Mouse (Mus musculus) thymus, adult 2 months (tissue): ENCODE data around the gene Supv3l1. TPM values are rescaled to one million over a fixed set of nuclear protein-coding genes. Genes with fewer than 3 reads are reported as not detected.
"Not testable (repeated sequence)": the region's sequence is repeated elsewhere in the genome, so short reads cannot be mapped to it uniquely, and the experiment has no call there.

ENCODE experiments used
- DNase-seq: peaks from one replicate; pipeline ENCODE4 v3.0.0; 2021
- H3K27ac ChIP-seq: fragments of 200-500 bp; 2 replicates; pipeline ENCODE4 v1.5.1; 2012; ENCODE audit warnings: low read length, control low read depth; ENCODE audit not compliant: control insufficient read depth, insufficient read depth
- H3K27me3 ChIP-seq: fragments of 200-500 bp; 2 replicates; pipeline ENCODE4 v1.6.1; 2012; ENCODE audit warnings: mild to moderate bottlenecking, low read length, moderate library complexity, mixed read lengths; ENCODE audit not compliant: control insufficient read depth, insufficient read depth
- H3K36me3 ChIP-seq: fragments of 200-500 bp; 2 replicates; pipeline ENCODE4 v1.6.1; 2012; ENCODE audit warnings: mild to moderate bottlenecking, low read length, moderate library complexity; ENCODE audit not compliant: control insufficient read depth, insufficient read depth
- H3K4me1 ChIP-seq: fragments of 200-500 bp; replicated peaks from 2 replicates; pipeline ENCODE4 v1.6.1; 2012; ENCODE audit warnings: low read length; ENCODE audit not compliant: control insufficient read depth, insufficient read depth
- H3K4me3 ChIP-seq: fragments of 200-500 bp; 2 replicates; pipeline ENCODE4 v1.5.1; 2012; ENCODE audit warnings: mild to moderate bottlenecking, low read length, control low read depth, moderate library complexity; ENCODE audit not compliant: control insufficient read depth, insufficient read depth
- CTCF ChIP-seq: fragments of 200-500 bp; IDR thresholded peaks from 2 replicates; pipeline ENCODE4 v1.5.1; 2012; ENCODE audit warnings: mild to moderate bottlenecking, control low read depth, low read length, moderate library complexity, borderline replicate concordance; ENCODE audit not compliant: control insufficient read depth, poor library complexity, insufficient read depth; ENCODE audit errors: extremely low read depth
- POLR2A ChIP-seq: fragments of 200-500 bp; IDR thresholded peaks from 2 replicates; pipeline ENCODE4 v1.6.1; 2012; ENCODE audit warnings: mild to moderate bottlenecking, low read length, control low read depth, moderate library complexity; ENCODE audit not compliant: control insufficient read depth, poor library complexity, insufficient read depth; ENCODE audit errors: extremely low read depth
- WGBS: fragments of 180-500 bp; shearing (Covaris S2); methylation state at CpG from one replicate; pipeline ENCODE4 v1.1.7; 2018; 5-methylcytosine and 5-hydroxymethylcytosine counted together
- polyA plus RNA-seq: library from polyadenylated mRNA; depleted of rRNA; stranded (reverse); fragments of >200 nt; gene quantifications from 2 replicates; pipeline ENCODE4 v1.2.3, GENCODE M21; 2012

Supv3l1 gene
- polyA plus RNA-seq, 1 experiment: 20.1 TPM

GRCm38 (mm10) chr10:62481108-62481852, 31.7 kb upstream of the Supv3l1 start:
- no peaks in the 10 kb centered on the region for H3K27me3 ChIP-seq
- H3K27ac ChIP-seq: no peak overlapping the region
- TF ChIP-seq POLR2A (no peak), CTCF (no peak)
- H3K36me3 ChIP-seq: peaks cover 16% of the 10 kb centered on the region
- H3K4me1 ChIP-seq: no peaks in the 10 kb centered on the region
- WGBS: 87% methylated on average over 7 of the region's 7 CpGs
- no peak overlapping the region for H3K4me3 ChIP-seq
- no peak for DNase-seq

DNA sequence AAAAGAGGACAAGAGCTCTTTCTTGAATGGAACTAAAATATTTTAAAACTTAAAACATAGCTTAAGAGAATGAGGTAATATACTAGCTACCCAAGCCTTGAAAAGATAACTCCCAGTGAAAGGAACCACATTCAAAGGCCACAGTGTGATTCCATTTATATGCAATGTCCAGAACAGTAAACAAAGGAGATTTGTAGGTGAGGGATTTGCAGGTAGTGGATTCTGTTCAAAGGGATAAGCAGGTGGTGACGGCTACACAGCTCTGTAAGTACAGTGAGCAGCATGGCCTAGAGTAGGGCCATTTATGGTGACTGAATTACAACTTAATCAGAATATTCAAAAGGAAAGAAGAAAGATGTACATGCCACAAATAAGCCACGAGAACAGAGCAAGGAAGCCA, 27.4 kb upstream of the Supv3l1 start:
- H3K36me3 ChIP-seq: peaks cover 16% of the 10 kb centered on the region
- DNase-seq: no peak
- H3K27me3 ChIP-seq: no peaks in the 10 kb centered on the region
- TF ChIP-seq POLR2A: no peak
- H3K4me3 ChIP-seq: no peak overlapping the region
- H3K4me1 ChIP-seq: no peaks in the 10 kb centered on the region
- H3K27ac ChIP-seq: no peak overlapping the region
- WGBS: 74% methylated on average over 2 of the region's 2 CpGs

DNA sequence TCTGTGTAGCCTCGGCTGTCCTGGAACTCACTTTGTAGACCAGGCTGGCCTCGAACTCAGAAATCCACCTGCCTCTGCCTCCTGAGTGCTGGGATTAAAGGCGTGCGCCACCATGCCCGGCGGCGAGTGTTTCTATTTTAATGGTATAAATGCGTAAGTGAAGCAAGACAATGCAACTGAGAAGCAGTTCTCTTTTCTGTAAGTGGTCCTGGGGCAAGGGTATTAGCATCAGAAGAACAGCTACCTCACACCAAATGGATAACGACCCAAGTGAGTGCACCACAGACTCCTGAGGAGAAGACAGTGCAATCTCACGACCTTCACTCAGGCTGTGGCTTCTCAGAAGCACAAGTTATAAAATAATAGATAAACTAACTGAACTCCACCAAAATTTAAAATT, 25.4 kb upstream of the Supv3l1 start:
- no peak for TF ChIP-seq POLR2A
- no peak for TF ChIP-seq CTCF
- no peaks in the 10 kb centered on the region for H3K4me1 ChIP-seq
- no peak for DNase-seq
- H3K27me3 ChIP-seq: no peaks in the 10 kb centered on the region
- H3K27ac ChIP-seq: no peak overlapping the region
- H3K4me3 ChIP-seq: no peak overlapping the region
- 97% methylated on average over 10 of the region's 10 CpGs for WGBS
- peaks cover 16% of the 10 kb centered on the region for H3K36me3 ChIP-seq

- Histone ChIP-seq H3K36me3 (0 out of 2 replicates have a peak, but pooled peaks cover 7% of the 10 kb centered on the region), H3K27me3 (no peaks in the 10 kb centered on the region), H3K4me3 (no peak overlapping the region), H3K4me1 (no peaks in the 10 kb centered on the region), H3K27ac (no peak overlapping the region)
- no peak for DNase-seq
- WGBS: 92% methylated on average over 5 of the region's 5 CpGs
- no peak for TF ChIP-seq CTCF
Measured at GRCm38 (mm10) chr10:62471105-62471504, 21.6 kb upstream of the Supv3l1 start.

DNA sequence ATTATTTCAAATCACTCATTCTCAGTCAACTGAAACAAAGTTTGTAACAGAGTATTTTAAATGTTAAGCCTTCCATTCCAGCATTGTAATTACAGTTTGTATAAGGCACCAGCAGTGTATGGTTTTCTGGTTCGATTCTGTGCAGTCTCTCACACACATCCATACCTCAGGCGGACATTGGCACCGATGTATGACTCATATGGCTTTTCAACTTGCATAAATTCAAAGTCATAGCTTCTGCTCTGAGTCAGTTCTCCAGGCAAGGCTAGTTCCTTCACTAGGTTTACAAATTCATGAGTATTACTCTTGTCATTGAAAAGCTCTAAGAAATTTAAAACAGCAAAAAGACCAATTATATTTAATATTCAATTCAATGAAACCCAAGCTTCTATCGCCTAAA, 20.2 kb upstream of the Supv3l1 start:
- 97% methylated on average over 4 of the region's 4 CpGs for WGBS
- H3K36me3 ChIP-seq: peaks cover 7% of the 10 kb centered on the region; the same call in 1 of the 2 replicates
- no peak for DNase-seq
- TF ChIP-seq POLR2A: no peak
- TF ChIP-seq CTCF: no peak
- H3K27me3 ChIP-seq: no peaks in the 10 kb centered on the region
- H3K27ac ChIP-seq: no peak overlapping the region
- no peaks in the 10 kb centered on the region for H3K4me1 ChIP-seq
- H3K4me3 ChIP-seq: no peak overlapping the region

GRCm38 (mm10) chr10:62461321-62461720, 11.8 kb upstream of the Supv3l1 start:
- DNase-seq: no peak
- no peak for TF ChIP-seq CTCF
- TF ChIP-seq POLR2A: no peak
- Histone ChIP-seq H3K36me3 (peaks cover 29% of the 10 kb centered on the region), H3K27me3 (no peaks in the 10 kb centered on the region), H3K4me1 (no peaks in the 10 kb centered on the region), H3K27ac (no peak overlapping the region), H3K4me3 (no peak overlapping the region)

- not testable (repeated sequence) for H3K4me3 ChIP-seq, DNase-seq
- WGBS: 91% methylated on average over 11 of the region's 11 CpGs
Measured at GRCm38 (mm10) chr10:62452001-62452400, 2.5 kb upstream of the Supv3l1 start.

More at GRCm38 (mm10) chr10:62452001-62452400, 2.5 kb upstream of the Supv3l1 start:
- not testable (repeated sequence) for H3K27ac ChIP-seq, H3K4me1 ChIP-seq, H3K27me3 ChIP-seq
- peaks cover 15% of the 10 kb centered on the region for H3K36me3 ChIP-seq
